Mouse (Mus musculus): Measurements from ENCODE around the gene B9d1.

GRCm38 (mm10) chr11:61535530-61535929 is 30.6 kb downstream of the B9d1 start:
- TF ChIP-seq CTCF (IDR thresholded peaks at IDR 0.05; ENCODE audit: extremely low read depth, insufficient read depth, insufficient read length, insufficient replicate concordance) = no peak
- TF ChIP-seq POLR2A (IDR thresholded peaks at IDR 0.05; ENCODE audit: low read depth, low read length) = no peak

All from spleen, adult 2 months (tissue).